Mouse (Mus musculus): ENCODE measurements around the gene Sfn.
A peak's percentile ranks its signal among the peaks of the same experiment; 100 is the strongest.

Sfn gene

DNA sequence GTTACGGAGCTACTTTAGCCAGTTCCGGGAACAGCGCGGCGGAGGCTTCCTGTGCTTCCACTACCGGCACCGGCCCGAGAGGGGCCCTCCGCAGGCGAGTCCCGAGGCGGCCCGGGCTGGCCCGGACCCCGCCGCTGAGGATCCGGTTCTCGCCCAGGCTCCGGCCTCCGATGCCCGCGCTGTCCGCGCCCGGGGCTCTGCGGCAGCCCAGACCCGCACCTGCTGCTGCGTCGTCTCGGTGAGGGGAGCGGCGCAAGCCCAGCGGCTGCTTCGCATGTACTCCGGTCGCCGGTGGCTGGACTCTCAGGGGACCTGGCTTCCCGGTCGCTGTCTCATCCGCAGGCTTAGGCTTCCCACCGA, 27.1 kb downstream of the Sfn start:
- no peak for DNase-seq

DNA sequence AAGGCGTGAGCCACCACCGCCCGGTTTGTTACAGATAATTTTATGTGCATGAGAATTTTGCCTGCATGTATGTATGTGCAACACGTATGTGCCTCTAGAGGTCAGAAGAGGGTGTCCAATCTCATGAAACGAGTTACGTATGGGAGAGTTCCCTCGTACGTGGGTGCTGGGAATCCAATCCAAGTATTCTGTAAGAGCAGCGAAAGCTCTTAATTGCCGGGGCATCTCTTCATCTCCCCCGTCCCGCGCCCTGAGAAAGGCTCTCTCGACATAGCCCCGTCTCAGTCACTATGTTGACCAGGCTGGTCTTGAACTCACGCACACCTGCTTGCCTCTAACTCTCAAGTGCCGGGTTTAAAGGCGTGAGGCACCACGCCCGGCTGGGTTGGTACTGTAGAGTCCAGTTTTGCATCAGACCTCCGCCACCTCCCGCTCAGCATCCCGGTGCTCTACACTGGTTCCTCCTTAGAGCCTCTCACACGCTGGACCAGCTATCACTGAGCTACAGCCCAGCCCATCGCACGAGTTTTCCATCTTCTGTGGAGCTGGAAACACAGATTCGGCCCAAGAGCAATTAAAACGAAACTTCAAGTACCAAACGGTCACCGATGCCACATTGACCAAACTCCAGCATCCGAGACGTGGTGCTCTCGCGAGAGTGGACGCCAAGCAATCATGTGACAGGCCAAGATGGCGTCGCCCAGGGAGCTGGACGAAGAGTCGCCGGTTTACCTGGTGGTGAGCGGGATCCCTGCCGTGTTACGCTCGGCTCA, 27.7 kb downstream of the Sfn start, which contains the start of gene Gpatch3:
TSS of gene Gpatch3 (plus strand) at position 676 of the 773 bp plus-strand sequence.
- peak; percentile 88 to 89 for DNase-seq

DNA sequence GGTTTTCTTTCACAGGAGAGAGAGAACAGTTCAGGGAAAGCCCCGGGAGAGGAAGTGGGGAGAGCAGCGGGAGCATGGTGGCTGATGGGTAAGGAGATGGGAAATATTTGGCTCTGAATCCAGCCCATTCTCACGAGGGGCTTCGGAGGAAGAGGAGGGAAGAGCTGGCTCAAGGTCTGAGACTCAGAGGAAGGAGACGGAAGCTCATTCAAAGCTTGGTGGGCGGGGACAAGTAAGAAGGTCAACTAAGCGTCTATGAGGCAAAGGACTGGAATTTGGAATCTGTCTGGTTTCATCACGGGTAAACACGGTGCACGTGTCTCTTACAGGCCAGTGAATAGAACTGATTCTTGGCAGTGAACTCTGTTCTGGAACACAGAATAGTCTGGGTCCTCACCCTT, 31.9 kb downstream of the Sfn start:
- no peak for DNase-seq

DNA sequence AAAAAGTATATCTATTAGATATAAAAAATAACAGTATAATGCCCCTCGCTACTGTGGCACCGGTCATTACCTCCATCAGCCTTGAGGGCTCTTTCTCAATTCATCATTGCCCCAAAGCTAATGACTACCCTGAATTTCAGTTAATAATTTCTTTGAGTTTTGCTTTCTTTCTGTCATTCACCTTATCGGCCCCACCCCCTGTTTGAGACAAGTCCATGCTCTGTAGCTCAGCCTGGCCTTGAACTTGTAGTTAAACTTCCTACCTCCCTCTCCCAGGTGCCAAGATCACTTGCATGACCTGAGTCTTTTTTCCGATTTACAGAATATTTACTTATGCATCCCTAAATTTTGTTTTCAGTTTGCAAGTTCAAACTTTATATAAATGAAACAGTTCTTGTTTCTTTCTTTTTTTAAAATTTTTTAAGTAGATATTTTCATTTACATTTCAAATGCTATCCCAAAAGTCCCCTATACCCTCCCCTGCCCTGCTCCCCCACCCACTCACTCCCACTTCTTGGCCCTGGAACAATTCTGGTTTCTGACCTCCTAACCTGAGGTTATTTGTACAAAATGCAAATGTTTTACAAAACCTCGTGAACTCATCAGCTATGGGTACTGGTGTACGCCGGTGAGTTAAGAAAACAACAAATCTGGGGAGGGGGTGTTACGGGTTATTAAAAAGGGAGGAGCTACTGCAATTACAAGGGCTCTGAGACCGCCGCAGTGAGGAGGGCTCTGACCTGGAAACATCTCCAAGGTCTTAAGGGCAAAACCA, 32.5 kb downstream of the Sfn start:
- DNase-seq, result no peak

DNA sequence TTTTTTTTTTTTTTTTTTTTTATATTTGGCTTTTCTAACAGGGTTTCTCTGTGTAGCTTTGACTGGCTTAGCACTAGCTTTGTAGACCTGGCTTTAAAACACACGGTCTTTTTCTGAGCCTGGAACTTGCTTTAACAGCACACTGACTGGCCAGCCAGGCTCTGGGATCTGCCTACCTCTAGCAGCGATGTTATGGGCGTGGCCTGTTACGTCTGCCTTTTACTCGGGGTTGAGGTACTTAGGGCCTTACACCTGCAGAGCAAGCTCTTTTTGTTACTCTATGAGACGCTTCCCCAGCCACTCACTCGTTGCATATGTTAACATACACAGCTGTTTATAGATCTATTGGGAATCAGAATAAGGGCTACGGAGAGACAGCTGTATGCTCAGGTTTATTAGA, 34.7 kb downstream of the Sfn start:
- no peak for DNase-seq

DNA sequence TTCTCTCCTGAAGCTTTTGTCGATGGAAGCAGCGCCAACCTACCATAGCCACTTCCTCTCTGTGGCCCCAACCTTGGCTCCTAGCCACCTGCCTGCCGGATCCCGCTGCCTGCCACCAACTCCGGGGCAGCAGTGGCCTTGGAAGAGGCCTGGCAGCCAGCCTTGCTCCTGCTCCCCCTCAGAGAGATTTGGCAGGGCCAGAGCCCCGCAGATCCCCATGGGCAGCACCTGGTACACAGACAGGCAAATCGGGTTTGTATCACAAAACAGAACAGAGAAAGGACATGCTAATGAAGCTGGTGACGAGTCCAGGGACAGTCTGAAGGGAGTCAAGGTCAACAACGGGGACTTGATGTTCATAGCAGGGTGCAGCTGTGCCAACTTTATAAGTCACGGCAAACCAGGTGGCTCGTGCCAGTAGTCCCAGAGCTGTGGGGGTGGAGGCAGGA, 38.8 kb downstream of the Sfn start:
- no peak for DNase-seq

DNA sequence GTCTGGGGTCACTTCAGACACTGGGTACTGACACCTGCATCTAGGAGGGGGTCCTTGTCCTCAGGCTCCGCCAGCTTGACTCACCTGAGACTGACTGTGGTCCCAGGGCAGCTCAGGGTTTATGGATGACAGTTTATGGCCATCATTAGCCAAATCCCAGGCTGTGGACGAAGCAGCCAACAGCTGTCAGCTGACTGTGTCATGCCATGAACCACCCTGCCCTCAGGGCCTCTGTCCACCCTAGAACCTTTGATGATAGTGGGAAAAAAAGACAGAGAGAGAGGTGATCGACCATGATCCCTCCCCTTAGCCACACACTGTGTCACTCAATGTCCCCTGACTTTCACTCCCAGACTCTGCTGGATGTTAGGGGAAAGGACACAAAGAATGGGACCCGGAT, 40.3 kb downstream of the Sfn start:
- DNase-seq, result no peak

DNA sequence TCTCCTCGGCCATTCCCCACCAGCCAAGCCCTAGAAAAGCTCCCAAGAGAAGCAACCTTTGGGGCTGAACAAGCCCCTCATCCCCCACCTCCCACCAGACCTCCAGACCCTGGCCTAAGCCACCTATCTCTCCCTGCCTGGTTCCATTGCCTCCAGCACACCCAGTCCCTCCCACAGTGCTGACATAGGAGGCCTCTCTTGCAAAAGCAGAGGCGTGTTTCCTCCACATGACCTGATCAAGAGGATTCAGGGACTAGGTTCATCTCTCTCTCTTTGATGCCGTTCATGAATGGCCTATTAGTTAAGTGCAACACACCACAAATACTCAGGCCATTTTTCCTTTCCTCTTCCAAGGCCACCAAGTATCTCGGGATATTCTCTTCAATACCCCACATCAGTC, 42.1 kb downstream of the Sfn start:
- no peak for DNase-seq

DNA sequence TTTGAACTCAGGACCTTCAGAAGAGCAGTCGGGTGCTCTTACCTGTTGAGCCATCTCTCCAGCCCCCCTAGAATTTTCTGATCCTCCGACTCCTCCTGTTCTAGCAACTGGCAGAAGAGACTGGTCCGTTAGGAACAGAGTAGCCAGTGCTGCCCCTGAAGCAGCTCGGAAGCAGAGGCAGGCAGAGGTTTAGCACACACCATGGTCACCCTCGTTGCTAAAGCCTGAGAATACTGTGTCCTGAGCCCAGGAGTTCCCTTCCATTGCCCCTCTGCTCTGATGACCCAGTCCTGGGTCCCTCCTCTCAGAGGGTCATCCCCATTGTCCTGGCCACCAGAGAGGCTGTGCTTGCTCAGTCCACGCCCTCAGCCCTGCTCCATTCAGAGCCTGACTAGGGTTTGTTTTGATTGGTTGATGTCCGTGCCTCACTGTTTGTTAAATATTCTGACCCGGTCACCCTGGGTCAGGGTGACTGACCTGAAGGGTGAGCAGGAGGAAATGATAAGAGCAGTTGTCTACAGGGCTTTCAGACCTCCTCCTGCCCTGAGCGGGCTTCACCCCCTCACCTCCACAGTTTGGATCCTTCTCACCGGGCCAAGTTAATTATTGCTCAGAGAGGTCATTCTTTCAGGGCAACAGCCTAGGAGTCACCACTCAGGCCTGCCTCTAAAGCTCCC, 44.8 kb downstream of the Sfn start:
- no peak for DNase-seq

DNA sequence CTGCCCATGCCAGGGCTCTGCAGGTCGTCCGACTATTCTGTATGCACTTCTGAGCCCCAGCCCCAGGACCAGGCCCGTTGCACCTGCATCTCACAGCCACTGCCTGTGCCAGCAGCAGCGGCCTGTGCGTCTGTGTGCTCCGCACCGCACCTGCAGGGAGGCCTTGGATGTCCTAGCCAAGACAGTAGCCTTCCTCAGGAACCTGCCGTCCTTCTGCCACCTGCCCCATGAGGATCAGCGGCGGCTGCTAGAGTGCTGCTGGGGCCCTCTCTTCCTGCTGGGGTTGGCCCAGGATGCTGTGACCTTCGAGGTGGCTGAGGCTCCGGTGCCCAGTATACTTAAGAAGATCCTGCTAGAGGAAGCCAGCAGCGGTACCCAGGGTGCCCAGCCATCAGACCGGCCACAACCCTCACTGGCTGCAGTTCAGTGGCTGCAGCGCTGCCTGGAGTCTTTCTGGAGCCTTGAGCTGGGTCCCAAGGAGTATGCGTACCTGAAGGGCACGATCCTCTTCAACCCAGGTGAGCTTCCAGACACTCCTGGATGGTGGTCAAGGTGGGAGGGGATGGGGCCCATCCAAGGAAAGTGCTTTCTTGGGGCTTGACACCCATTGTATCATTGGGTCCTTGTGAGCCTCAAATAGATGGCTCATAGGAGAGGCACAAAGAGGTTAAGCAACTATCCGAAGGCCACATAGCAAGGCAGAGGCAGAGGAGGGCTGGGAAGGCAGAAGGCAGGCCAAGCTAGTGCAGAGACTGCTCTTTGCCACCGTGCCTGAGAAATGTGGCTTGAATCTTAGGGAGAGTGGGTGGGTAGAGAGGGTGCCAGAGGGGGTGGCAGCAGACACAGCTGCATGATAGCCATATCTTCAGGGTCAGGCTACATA, 48.3 kb downstream of the Sfn start:
- DNase-seq, result no peak

DNA sequence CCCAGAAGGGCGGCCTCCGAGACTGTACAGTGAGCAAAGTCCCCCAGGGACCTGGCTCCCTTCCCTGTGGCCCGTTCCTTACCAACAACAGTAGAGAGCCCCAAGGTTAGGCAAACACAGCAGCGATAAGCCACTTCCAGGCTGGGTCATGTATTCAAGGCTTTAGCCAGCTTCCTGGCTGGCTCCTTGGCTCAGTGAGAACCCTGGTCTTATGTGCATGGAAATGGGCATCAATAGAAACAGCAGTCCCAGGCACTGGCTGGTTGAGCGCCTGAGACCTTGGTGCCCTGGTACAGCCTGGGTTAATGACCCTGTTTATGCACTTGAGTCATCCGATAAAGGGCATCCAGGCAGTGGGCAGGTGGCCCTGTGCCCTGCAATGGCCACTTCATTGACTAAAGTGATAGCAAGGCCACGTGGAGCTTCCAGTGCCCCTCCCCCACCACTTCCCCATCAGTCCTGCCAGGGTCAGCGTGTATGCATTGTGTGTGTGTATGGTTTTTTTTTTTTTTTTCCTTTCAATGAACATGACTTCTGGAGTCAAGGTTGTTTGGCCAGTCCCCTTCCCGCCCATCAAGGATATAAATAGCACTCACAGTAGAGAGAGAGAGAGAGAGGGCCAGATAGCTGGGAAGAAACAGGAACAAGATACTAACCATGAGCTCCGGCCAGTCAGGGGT, 49.1 kb downstream of the Sfn start, which contains the start of gene Nr0b2:
TSS of gene Nr0b2 (plus strand) at position 609 of the 680 bp plus-strand sequence.
- peak; percentile 20 to 21 for DNase-seq

DNA sequence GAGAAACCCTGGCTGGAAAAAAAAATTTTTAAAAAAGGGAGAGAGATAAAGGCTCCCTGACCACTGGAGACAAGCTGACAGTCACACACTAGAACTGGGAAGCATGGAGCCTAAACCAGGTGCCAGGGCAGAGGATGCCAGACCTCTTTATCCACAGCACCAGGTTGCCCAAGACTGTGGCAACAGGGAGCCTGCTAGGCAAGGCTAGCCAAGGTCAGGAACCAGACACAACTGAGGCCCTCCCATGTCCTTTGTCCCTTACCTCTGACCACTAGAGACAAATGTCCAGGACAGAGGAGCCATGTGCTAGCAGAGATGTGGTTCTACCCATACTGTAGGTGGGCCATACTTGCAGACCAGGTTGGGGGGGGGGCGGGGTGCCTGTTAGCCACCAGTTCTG, 49.9 kb downstream of the Sfn start:
- DNase-seq, result no peak

All from B cell, adult 2 months (primary cell).